Mouse (Mus musculus) forebrain, embryonic 12.5 days (tissue): ENCODE measurements around the gene Morc4. TPM values are rescaled to one million over a fixed set of nuclear protein-coding genes. Genes with fewer than 3 reads are reported as not detected.

Source experiments
- ATAC-seq: fragments of 200-750 bp; cut with Nextera tagmentation; 2 replicates; pipeline ENCODE4 v1.8.0; 2017; ENCODE audit warnings: moderate TSS enrichment; ENCODE audit not compliant: low FRiP score
- H3K27ac ChIP-seq: fragments of 300-500 bp; sonication (generic); 2 replicates; pipeline ENCODE4 v1.5.1; 2016; ENCODE audit warnings: mild to moderate bottlenecking
- H3K27me3 ChIP-seq: fragments of 300-500 bp; sonication (generic); 2 replicates; pipeline ENCODE4 v1.6.1; 2016; ENCODE audit warnings: mild to moderate bottlenecking
- H3K36me3 ChIP-seq: fragments of 300-500 bp; sonication (generic); replicated peaks from 2 replicates; pipeline ENCODE4 v1.6.1; 2016; ENCODE audit warnings: mild to moderate bottlenecking
- H3K4me1 ChIP-seq: fragments of 300-500 bp; sonication (generic); 2 replicates; pipeline ENCODE4 v1.6.1; 2016
- H3K4me2 ChIP-seq: fragments of 300-500 bp; sonication (generic); 2 replicates; pipeline ENCODE4 v1.6.1; 2016; ENCODE audit warnings: mild to moderate bottlenecking, moderate library complexity
- H3K4me3 ChIP-seq: fragments of 300-500 bp; sonication (generic); replicated peaks from 2 replicates; pipeline ENCODE4 v1.5.1; 2016; ENCODE audit warnings: mild to moderate bottlenecking
- H3K9ac ChIP-seq: fragments of 300-500 bp; sonication (generic); 2 replicates; pipeline ENCODE4 v1.6.1; 2016; ENCODE audit warnings: mild to moderate bottlenecking
- H3K9me3 ChIP-seq: fragments of 300-500 bp; sonication (generic); 2 replicates; pipeline ENCODE4 v1.6.1; 2016
- WGBS: fragments of 180-500 bp; shearing (Covaris S2); methylation state at CpG from one replicate; pipeline ENCODE4 v1.1.7; 2016; 5-methylcytosine and 5-hydroxymethylcytosine counted together
- polyA plus RNA-seq: library from polyadenylated mRNA; unstranded; fragments of >200 nt; fragmentation: Nextera tagmentation; extraction: Ambion mirVana; gene quantifications from 2 replicates; pipeline ENCODE4 v1.2.1, GENCODE M21; 2016

Morc4 gene
- polyA plus RNA-seq, 1 experiment from 2014 or later, result 6.1 TPM

- Histone ChIP-seq H3K27ac (no peak overlapping the region), H3K9me3 (no peaks in the 10 kb centered on the region), H3K9ac (no peak overlapping the region), H3K36me3 (no peaks in the 10 kb centered on the region), H3K4me3 (no peak overlapping the region), H3K4me1 (peaks cover 4% of the 10 kb centered on the region; the same call in 1 of the 2 replicates), H3K27me3 (peaks cover 50% of the 10 kb centered on the region), H3K4me2 (no peak overlapping the region)
- WGBS, result 41% methylated on average over 4 of the region's 4 CpGs
- no peak for ATAC-seq
Measured at GRCm38 (mm10) chrX:139777357-139777756, 94.1 kb downstream of the Morc4 start.

GRCm38 (mm10) chrX:139775084-139775612 is 96.3 kb downstream of the Morc4 start:
- Histone ChIP-seq H3K4me3 (no peak overlapping the region), H3K4me2 (no peak overlapping the region), H3K4me1 (no peaks in the 10 kb centered on the region), H3K36me3 (no peaks in the 10 kb centered on the region), H3K27me3 (peaks cover 37% of the 10 kb centered on the region), H3K9ac (no peak overlapping the region), H3K9me3 (no peaks in the 10 kb centered on the region), H3K27ac (no peak overlapping the region)
- ATAC-seq, result no peak
- 70% methylated on average over 7 of the region's 7 CpGs for WGBS

GRCm38 (mm10) chrX:139774309-139775083 is 97.0 kb downstream of the Morc4 start:
- ATAC-seq, result no peak
- H3K36me3 ChIP-seq, result no peaks in the 10 kb centered on the region
- H3K27me3 ChIP-seq, result peaks cover 34% of the 10 kb centered on the region
- H3K9ac ChIP-seq, result no peak overlapping the region
- WGBS, result 37% methylated on average over 18 of the region's 18 CpGs
- no peak overlapping the region for H3K27ac ChIP-seq
- no peaks in the 10 kb centered on the region for H3K9me3 ChIP-seq
- no peak overlapping the region for H3K4me2 ChIP-seq
- H3K4me1 ChIP-seq, result no peaks in the 10 kb centered on the region
- no peak overlapping the region for H3K4me3 ChIP-seq

Other genes starting within 250 kb of the Morc4 start
- gene Tbc1d8b, start 186.7 kb downstream of the Morc4 start, polyA plus RNA-seq, result 1.7 and 1.8 TPM in 2 replicates
- gene Gm15013, start 157.2 kb downstream of the Morc4 start, polyA plus RNA-seq, result 0.50 TPM in 1 of 2 replicates, not detected in the other
- gene Ripply1, start 89.3 kb downstream of the Morc4 start, polyA plus RNA-seq, result not detected in 2 replicates
- gene Cldn2, start 70.8 kb downstream of the Morc4 start, polyA plus RNA-seq, result 0.11 and 0.29 TPM in 2 replicates
- 8.7 and 9.0 TPM in 2 replicates for gene Rbm41, start 126.9 kb upstream of the Morc4 start, polyA plus RNA-seq
- 3.3 and 4.2 TPM in 2 replicates for gene Nup62cl, start 191.0 kb upstream of the Morc4 start, polyA plus RNA-seq
- gene Pih1h3b, start 191.2 kb upstream of the Morc4 start, polyA plus RNA-seq, result not detected in 2 replicates